7 mouse cellular contexts compared by ENCODE assay signal in the genomic region with DNA sequence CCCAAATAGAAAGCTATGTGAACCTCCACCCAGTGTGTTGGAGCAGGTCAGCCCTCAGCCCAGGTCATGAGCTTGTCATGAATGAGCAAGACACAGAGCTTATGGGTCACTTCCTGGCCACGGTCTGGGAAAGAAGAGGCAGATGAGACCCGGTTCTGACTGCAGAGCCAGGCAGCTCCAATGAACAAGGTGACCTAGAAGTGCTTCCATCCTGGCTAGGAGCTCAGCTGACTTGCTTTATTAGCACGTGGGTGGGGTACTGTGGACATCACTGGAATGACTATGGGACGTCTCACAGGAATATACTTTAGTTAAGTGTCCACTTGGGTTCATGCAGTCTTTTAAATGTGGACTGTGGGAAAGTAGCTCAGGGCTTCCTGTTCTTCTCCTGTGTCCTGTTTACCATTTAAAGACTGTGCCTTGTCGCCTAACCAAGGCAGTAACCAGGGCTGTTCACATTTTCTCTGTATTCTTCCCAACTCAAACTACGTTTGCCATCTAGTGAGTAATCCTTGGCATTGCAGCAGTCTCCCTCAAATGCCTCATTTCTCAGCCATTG.
A peak's percentile ranks its signal among the peaks of the same experiment; 100 is the strongest.
DNase-seq lines count a peak whose midpoint lies in the region; ATAC-seq and TF ChIP-seq lines count a peak whose summit lies in the region.

No protein-coding gene starts in this region.

- H3K79me2 ChIP-seq in C2C12 (ENCODE audit: control insufficient read depth, insufficient read depth): no peaks in the 10 kb centered on the region

- WGBS in hindbrain, embryonic 12.5 days: 41% methylated on average over 6 of the region's 6 CpGs
- WGBS in midbrain, embryonic 11.5 days: 54% methylated on average over 6 of the region's 6 CpGs

- no peak overlapping the region for H3ac ChIP-seq in C2C12 (ENCODE audit: control insufficient read depth, insufficient read length, low read depth)

- H3K36me3 ChIP-seq in C2C12 (ENCODE audit: control insufficient read depth, insufficient read depth): no peaks in the 10 kb centered on the region
- H3K36me3 ChIP-seq in hindbrain, embryonic 12.5 days: no peaks in the 10 kb centered on the region
- H3K36me3 ChIP-seq in midbrain, embryonic 11.5 days (ENCODE audit: control insufficient read depth, insufficient read depth, low read length): no peaks in the 10 kb centered on the region

- no peaks in the 10 kb centered on the region for H3K27me3 ChIP-seq in C2C12 (ENCODE audit: control insufficient read depth, insufficient read depth, insufficient read length)
- H3K27me3 ChIP-seq in hindbrain, embryonic 12.5 days: no peaks in the 10 kb centered on the region
- H3K27me3 ChIP-seq in midbrain, embryonic 11.5 days (ENCODE audit: control insufficient read depth, insufficient read depth, low read length): no peaks in the 10 kb centered on the region

- H3K27ac ChIP-seq in hindbrain, embryonic 12.5 days: no peak overlapping the region
- no peak overlapping the region for H3K27ac ChIP-seq in midbrain, embryonic 11.5 days (ENCODE audit: low read depth, low read length)

- peak; percentile 5 for DNase-seq in MEL-GATA-1-ER (ENCODE audit: extremely low read depth, low read depth)
- DNase-seq in fibroblast of lung, adult 2 months (ENCODE audit: low read depth): peak; percentile 48
- DNase-seq in layer of hippocampus, adult 9-11 months: peak; percentile 54
- DNase-seq in midbrain, embryonic 11.5 days (ENCODE audit: low spot score, missing footprints): peak; percentile 87
- DNase-seq in telencephalon, adult 2 months (ENCODE audit: low read depth, low spot score): peak; percentile 48

- no peak overlapping the region for H3K4me2 ChIP-seq in hindbrain, embryonic 12.5 days (replicated peaks)
- H3K4me2 ChIP-seq in midbrain, embryonic 11.5 days: no peak overlapping the region

- no peaks in the 10 kb centered on the region for H3K9me3 ChIP-seq in hindbrain, embryonic 12.5 days (replicated peaks)
- no peaks in the 10 kb centered on the region for H3K9me3 ChIP-seq in midbrain, embryonic 11.5 days (ENCODE audit: control insufficient read depth, low read length)

- H3K4me3 ChIP-seq in C2C12 (ENCODE audit: insufficient read depth, poor library complexity, severe bottlenecking): no peak overlapping the region
- no peak overlapping the region for H3K4me3 ChIP-seq in hindbrain, embryonic 12.5 days
- no peak overlapping the region for H3K4me3 ChIP-seq in midbrain, embryonic 11.5 days (ENCODE audit: low read depth, low read length)

- no peaks in the 10 kb centered on the region for H3K79me3 ChIP-seq in C2C12 (ENCODE audit: low read depth)

- no peaks in the 10 kb centered on the region for H3K4me1 ChIP-seq in hindbrain, embryonic 12.5 days
- no peaks in the 10 kb centered on the region for H3K4me1 ChIP-seq in midbrain, embryonic 11.5 days (ENCODE audit: control insufficient read depth, insufficient read depth, low read length)

- no peak overlapping the region for H3K9ac ChIP-seq in hindbrain, embryonic 12.5 days
- H3K9ac ChIP-seq in midbrain, embryonic 11.5 days (ENCODE audit: low read length): no peak overlapping the region

- peak; percentile 17 for TF ChIP-seq CTCF in C2C12 (IDR thresholded peaks at IDR 0.05; ENCODE audit: control insufficient read depth, insufficient read depth, insufficient read length)

- 0 out of 2 replicates have a peak, but pooled peaks have one; percentile 48 for ATAC-seq in hindbrain, embryonic 12.5 days (ENCODE audit: low FRiP score)
- peak; percentile 46; the same call in 1 of the 2 replicates for ATAC-seq in midbrain, embryonic 11.5 days (ENCODE audit: low FRiP score)

TF ChIP-seq in C2C12, 6 proteins besides CTCF, POLR2A, EP300 and RAD21:
- TF ChIP-seq MYOG (IDR thresholded peaks at IDR 0.05; ENCODE audit: control insufficient read depth, extremely low read depth, insufficient read length) (no peak), MYOD1 (IDR thresholded peaks at IDR 0.05; ENCODE audit: control insufficient read depth, insufficient read length, low read depth) (no peak), FOSL1 (IDR thresholded peaks at IDR 0.05; ENCODE audit: insufficient read depth, low read length, poor library complexity, severe bottlenecking) (no peak), MAX (IDR thresholded peaks at IDR 0.05) (no peak), USF1 (IDR thresholded peaks at IDR 0.05; ENCODE audit: low read depth) (no peak), CEBPB (IDR thresholded peaks at IDR 0.05; ENCODE audit: low read depth) (no peak)
TF ChIP-seq in C2C12: peak in this region for 0.

Comparison
In these comparisons a context has a peak if more than half of its experiments do, and no peak if none do; other contexts are left out.
1. DNase-seq: peak in every context shown above with its lines; median percentile 87 in midbrain, embryonic 11.5 days; 54 in layer of hippocampus, adult 9-11 months; 48 in fibroblast of lung, adult 2 months; 48 in telencephalon, adult 2 months; 5 in MEL-GATA-1-ER.